Mouse (Mus musculus) forebrain, embryonic 11.5 days (tissue): ENCODE measurements around the gene Polr3g. TPM values are rescaled to one million over a fixed set of nuclear protein-coding genes. Genes with fewer than 3 reads are reported as not detected.
"Not testable (repeated sequence)": the region's sequence is repeated elsewhere in the genome, so short reads cannot be mapped to it uniquely, and the experiment has no call there.

Experiments used
- ATAC-seq: fragments of 200-750 bp; cut with Nextera tagmentation; replicated peaks from 2 replicates; pipeline ENCODE4 v1.8.0; 2017; ENCODE audit warnings: moderate TSS enrichment; ENCODE audit not compliant: low FRiP score
- DNase-seq: peaks from one replicate; pipeline ENCODE4 v3.0.0-alpha.2; 2017; ENCODE audit warnings: low spot score
- H3K27ac ChIP-seq: fragments of 300-500 bp; sonication (generic); 2 replicates; pipeline ENCODE4 v1.5.1; 2014; ENCODE audit warnings: low read depth, low read length
- H3K27me3 ChIP-seq: fragments of 300-500 bp; sonication (generic); 2 replicates; pipeline ENCODE4 v1.6.1; 2014; ENCODE audit warnings: mild to moderate bottlenecking, low read length, mixed read lengths; ENCODE audit not compliant: control insufficient read depth, insufficient read depth
- H3K36me3 ChIP-seq: fragments of 300-500 bp; sonication (generic); 2 replicates; pipeline ENCODE4 v1.6.1; 2014; ENCODE audit warnings: mild to moderate bottlenecking, low read length, moderate library complexity, mixed read lengths; ENCODE audit not compliant: control insufficient read depth, insufficient read depth
- H3K4me1 ChIP-seq: fragments of 300-500 bp; sonication (generic); replicated peaks from 2 replicates; pipeline ENCODE4 v1.6.1; 2014; ENCODE audit warnings: low read length, mixed read lengths; ENCODE audit not compliant: control insufficient read depth, insufficient read depth
- H3K4me2 ChIP-seq: fragments of 300-500 bp; sonication (generic); 2 replicates; pipeline ENCODE4 v1.6.1; 2014; ENCODE audit warnings: low read depth, mild to moderate bottlenecking, low read length, moderate library complexity, mixed read lengths; ENCODE audit not compliant: severe bottlenecking
- H3K4me3 ChIP-seq: fragments of 300-500 bp; sonication (generic); 2 replicates; pipeline ENCODE4 v1.5.1; 2014; ENCODE audit warnings: low read depth, low read length
- H3K9ac ChIP-seq: fragments of 300-500 bp; sonication (generic); 2 replicates; pipeline ENCODE4 v1.6.1; 2014; ENCODE audit warnings: low read length
- H3K9me3 ChIP-seq: fragments of 300-500 bp; sonication (generic); 2 replicates; pipeline ENCODE4 v1.6.1; 2016; ENCODE audit warnings: low read length, mixed read lengths; ENCODE audit not compliant: control insufficient read depth
- WGBS: fragments of 180-500 bp; shearing (Covaris S2); extraction: QIAGEN DNeasy Blood & Tissue Kit; methylation state at CpG from one replicate; pipeline ENCODE4 v1.1.7; 2014; 5-methylcytosine and 5-hydroxymethylcytosine counted together
- polyA plus RNA-seq: library from polyadenylated mRNA; unstranded; fragments of >200 nt; fragmentation: Nextera tagmentation; extraction: Ambion mirVana; gene quantifications from 2 replicates; pipeline ENCODE4 v1.2.1, GENCODE M21; 2014

The Polr3g gene
- polyA plus RNA-seq, 1 experiment from 2014 or later: 15.2 TPM

DNA sequence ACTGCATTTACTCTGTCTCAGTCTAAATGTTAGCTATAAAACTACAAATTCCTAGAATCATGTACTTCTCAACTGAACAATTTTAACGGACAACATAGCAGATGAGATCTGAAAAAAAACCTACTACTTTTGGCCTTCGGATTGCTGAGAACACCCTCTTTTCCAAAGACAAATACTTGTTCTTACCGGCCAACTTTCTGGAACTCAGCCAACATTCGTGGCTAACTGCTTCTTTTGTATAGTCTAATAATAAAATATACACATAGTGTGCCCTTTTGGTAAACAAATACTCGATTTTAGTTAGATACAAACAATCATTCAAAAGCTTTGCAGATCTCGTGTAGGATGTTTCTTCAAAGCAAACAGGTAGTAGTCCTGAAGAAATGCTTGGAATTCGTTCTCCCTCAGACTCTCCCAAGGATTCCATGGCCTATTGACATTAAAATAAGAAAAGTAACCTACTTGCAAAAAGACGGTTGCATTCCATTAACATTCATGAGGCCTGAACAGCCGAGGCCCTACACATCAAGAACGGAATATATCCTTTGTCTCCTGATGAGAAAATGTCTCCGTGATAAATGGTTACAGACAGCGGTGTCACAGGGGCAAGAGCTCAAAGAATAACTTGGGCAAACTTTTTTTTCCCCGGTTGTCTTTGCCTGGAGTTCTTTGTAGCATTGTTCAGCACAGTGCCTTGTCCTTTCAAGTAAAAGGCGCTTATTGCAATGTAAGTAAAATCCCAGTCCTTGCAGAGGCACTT lies 54.5 kb downstream of the Polr3g start:
- peak; percentile 12; the same call in 1 of the 2 replicates for ATAC-seq
- no peak for DNase-seq
- Histone ChIP-seq H3K4me1 (peaks cover 2% of the 10 kb centered on the region; the same call in 1 of the 2 replicates), H3K9me3 (no peaks in the 10 kb centered on the region; the same call in 1 of the 2 replicates), H3K27ac (peak overlapping the region; percentile 94), H3K4me2 (peak overlapping the region; percentile 77), H3K9ac (no peak overlapping the region; the same call in 1 of the 2 replicates), H3K36me3 (no peaks in the 10 kb centered on the region), H3K4me3 (peak overlapping the region; percentile 78; the same call in 1 of the 2 replicates), H3K27me3 (no peaks in the 10 kb centered on the region)
- 11% methylated on average over 14 of the region's 14 CpGs for WGBS

GRCm38 (mm10) chr13:81650382-81650781 lies 60.4 kb downstream of the Polr3g start:
- ATAC-seq, H3K4me3 ChIP-seq, H3K9me3 ChIP-seq, H3K9ac ChIP-seq, H3K4me1 ChIP-seq, H3K27ac ChIP-seq, H3K36me3 ChIP-seq, DNase-seq, H3K27me3 ChIP-seq, H3K4me2 ChIP-seq: not testable (repeated sequence)
- 78% methylated on average over 5 of the region's 6 CpGs for WGBS

DNA sequence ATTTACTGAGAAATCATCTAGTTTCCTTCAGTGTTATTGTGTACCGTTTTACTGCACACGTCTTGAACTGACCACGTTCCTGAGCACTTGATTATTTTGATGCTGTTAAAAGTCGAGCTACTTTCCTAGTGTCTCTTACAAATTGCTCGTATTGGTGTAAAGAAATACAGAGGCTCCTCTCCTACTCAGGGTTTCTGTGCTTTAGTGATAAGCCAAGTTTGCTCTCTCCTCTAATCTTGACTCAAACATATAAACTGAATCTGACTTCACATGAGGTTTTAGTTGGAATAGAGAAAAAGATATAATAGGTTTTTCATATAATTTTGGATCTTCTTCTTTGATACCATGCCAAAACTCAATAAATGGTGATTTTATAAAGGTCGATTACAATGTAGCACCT lies 64.5 kb downstream of the Polr3g start:
- Histone ChIP-seq H3K9ac (no peak overlapping the region), H3K36me3 (no peaks in the 10 kb centered on the region), H3K4me2 (no peak overlapping the region), H3K9me3 (no peaks in the 10 kb centered on the region), H3K27ac (no peak overlapping the region), H3K27me3 (no peaks in the 10 kb centered on the region), H3K4me1 (peaks cover 5% of the 10 kb centered on the region), H3K4me3 (no peak overlapping the region)
- DNase-seq (no peak), ATAC-seq (no peak)
- 86% methylated on average over 6 of the region's 6 CpGs for WGBS

DNA sequence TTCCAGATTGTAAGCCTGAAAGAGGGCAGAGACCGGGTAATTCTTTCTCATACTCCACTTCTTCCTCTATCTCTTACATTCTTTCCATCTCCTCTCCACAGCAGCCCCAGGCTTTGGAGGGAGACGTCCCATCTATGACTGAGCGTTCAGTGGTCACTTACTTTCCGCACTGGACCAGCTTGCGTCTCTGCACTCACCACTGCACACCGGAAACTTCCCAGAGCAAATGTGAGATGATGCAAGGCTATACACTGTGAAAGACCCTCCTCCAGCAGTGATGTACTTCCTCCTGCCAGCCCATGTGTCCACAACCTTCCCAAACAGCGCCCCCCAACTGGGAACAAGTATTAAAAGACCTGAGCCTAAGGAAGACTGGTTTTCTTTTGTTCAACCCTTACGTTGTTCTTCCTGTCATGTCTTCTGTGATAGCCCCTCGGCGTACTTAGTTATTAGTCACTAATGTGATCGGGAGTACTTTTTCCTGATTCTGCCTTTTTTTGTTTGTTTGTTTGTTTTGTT lies 66.7 kb downstream of the Polr3g start:
- Histone ChIP-seq H3K9ac (no peak overlapping the region), H3K27ac (no peak overlapping the region), H3K36me3 (no peaks in the 10 kb centered on the region), H3K27me3 (no peaks in the 10 kb centered on the region), H3K4me1 (peaks cover 8% of the 10 kb centered on the region), H3K9me3 (no peaks in the 10 kb centered on the region), H3K4me3 (no peak overlapping the region), H3K4me2 (no peak overlapping the region)
- no peak for DNase-seq
- WGBS: 90% methylated on average over 11 of the region's 11 CpGs
- no peak for ATAC-seq

- H3K27ac ChIP-seq: no peak overlapping the region
- no peak overlapping the region for H3K4me2 ChIP-seq
- H3K4me1 ChIP-seq: peaks cover 8% of the 10 kb centered on the region
- no peaks in the 10 kb centered on the region for H3K9me3 ChIP-seq
- 60% methylated on average over 7 of the region's 7 CpGs for WGBS
- DNase-seq: no peak
- H3K9ac ChIP-seq: no peak overlapping the region
- no peaks in the 10 kb centered on the region for H3K36me3 ChIP-seq
- no peaks in the 10 kb centered on the region for H3K27me3 ChIP-seq
- H3K4me3 ChIP-seq: no peak overlapping the region
- no peak for ATAC-seq
These were observed 68.2 kb downstream of the Polr3g start for GRCm38 (mm10) chr13:81642491-81643149.

DNA sequence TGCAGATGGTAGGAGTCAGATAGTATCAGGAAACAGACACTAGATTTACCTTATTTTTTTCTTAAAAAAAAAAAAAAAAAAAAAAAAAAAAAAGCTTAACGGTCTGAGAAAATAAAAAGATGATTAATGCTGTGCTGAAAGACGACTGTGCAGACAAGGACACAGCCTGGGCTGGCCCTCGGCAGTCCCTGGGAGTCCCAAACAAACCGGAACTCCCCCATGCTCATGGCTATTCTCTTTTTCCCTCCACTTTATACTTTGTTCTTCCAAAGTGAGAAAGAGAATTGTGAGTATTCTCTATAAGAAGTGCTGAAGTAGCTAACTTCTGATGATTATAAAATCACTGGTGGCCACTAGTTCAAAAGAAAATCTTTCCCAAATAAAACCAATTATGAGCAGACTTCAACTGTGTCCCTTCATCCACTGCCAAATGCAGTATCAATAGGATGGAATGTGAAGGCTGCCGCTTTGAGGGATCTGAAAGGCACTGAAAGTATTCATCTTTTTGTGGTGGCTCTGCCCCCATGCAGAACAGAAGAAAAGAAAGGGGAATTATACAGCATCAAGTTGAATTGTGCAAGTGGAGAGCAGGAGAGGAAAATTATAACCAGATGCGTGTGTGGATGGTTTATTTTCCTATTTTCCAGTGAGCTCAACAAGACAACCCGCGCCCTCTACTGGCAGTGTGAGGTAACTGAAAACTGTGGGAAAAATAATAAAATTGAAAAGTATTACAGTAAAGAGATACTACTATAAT lies 69.3 kb downstream of the Polr3g start:
- Histone ChIP-seq H3K27ac (peak overlapping the region; percentile 66; the same call in 1 of the 2 replicates), H3K9ac (no peak overlapping the region), H3K27me3 (no peaks in the 10 kb centered on the region), H3K9me3 (no peaks in the 10 kb centered on the region), H3K4me3 (no peak overlapping the region), H3K4me2 (peak overlapping the region; percentile 34; the same call in 1 of the 2 replicates), H3K4me1 (peaks cover 8% of the 10 kb centered on the region), H3K36me3 (no peaks in the 10 kb centered on the region)
- WGBS: 5% methylated on average over 8 of the region's 8 CpGs
- peak; percentile 77 for DNase-seq
- peak; percentile 83 for ATAC-seq

GRCm38 (mm10) chr13:81640881-81641280 lies 69.9 kb downstream of the Polr3g start:
- no peak overlapping the region for H3K9ac ChIP-seq

DNA sequence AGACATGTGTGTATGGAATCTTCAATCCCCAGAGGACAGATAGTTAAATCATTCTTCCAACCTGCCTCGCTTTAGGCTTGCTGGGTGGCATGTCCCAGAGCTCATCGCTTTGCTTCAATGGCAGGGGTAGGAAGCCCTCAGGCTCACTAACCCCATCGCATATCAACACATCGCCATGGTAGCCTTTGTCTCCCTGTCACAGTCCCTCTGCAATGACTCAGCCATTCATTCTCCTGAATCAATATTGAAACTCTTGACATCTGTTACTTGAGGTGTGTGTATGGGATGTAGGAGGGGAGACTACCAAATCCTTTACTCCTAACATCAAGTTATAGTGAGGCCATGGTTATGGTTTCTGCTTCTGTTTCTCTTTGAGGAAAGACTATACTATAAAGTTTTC lies 71.2 kb downstream of the Polr3g start:
- Histone ChIP-seq H3K36me3 (no peaks in the 10 kb centered on the region), H3K4me2 (no peak overlapping the region), H3K4me1 (peaks cover 9% of the 10 kb centered on the region), H3K9ac (no peak overlapping the region), H3K4me3 (no peak overlapping the region), H3K9me3 (no peaks in the 10 kb centered on the region), H3K27me3 (no peaks in the 10 kb centered on the region), H3K27ac (no peak overlapping the region)
- ATAC-seq (peak; percentile 72), DNase-seq (no peak)
- 10% methylated on average over 4 of the region's 4 CpGs for WGBS

More at GRCm38 (mm10) chr13:81640881-81641280, 69.9 kb downstream of the Polr3g start:
- H3K36me3 ChIP-seq: no peaks in the 10 kb centered on the region
- peaks cover 8% of the 10 kb centered on the region for H3K4me1 ChIP-seq
- H3K27me3 ChIP-seq: no peaks in the 10 kb centered on the region
- H3K9me3 ChIP-seq: no peaks in the 10 kb centered on the region
- H3K4me2 ChIP-seq: no peak overlapping the region
- DNase-seq: no peak
- peak overlapping the region; percentile 66 for H3K27ac ChIP-seq
- ATAC-seq: peak; percentile 14; the same call in 1 of the 2 replicates
- WGBS: 58% methylated on average over 6 of the region's 6 CpGs
- H3K4me3 ChIP-seq: no peak overlapping the region
